Mouse (Mus musculus): ENCODE results near the gene Pard6b.

DNA sequence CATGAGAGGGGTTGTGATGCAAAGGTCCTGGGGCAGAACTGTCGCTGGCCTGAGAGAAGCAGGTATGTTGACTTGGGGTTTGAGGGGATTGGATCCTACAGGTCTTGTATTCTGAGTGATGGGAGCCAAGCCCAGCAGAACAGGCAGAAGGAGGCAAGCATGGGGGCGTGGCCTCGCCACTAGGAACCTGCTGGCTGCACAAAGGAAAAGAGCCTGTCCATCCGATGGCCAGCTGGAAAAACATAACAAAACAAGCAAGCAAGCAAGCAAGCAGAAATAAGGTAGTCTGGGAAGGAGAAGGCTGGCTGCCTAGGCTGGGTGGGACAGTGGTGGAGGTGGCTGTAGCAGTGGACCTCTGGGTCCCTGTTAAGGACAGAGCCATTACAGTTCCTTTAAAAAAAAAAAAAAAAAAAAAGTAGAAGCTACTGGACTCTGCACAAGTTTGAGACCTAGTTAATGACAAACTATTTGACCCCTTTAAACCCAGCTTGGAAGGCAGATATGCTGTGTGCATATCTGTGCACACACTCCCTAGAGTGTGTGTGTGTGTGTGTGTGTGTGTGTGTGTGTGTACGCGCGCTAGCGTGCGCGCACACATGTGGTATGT, 36.0 kb upstream of the Pard6b start:
- TF ChIP-seq CTCF (IDR thresholded peaks at IDR 0.05; ENCODE audit: low read depth) (no peak), EP300 (IDR thresholded peaks at IDR 0.05; ENCODE audit: low read depth) (no peak)
